Mouse (Mus musculus): ENCODE results near the gene Khnyn.

DNA sequence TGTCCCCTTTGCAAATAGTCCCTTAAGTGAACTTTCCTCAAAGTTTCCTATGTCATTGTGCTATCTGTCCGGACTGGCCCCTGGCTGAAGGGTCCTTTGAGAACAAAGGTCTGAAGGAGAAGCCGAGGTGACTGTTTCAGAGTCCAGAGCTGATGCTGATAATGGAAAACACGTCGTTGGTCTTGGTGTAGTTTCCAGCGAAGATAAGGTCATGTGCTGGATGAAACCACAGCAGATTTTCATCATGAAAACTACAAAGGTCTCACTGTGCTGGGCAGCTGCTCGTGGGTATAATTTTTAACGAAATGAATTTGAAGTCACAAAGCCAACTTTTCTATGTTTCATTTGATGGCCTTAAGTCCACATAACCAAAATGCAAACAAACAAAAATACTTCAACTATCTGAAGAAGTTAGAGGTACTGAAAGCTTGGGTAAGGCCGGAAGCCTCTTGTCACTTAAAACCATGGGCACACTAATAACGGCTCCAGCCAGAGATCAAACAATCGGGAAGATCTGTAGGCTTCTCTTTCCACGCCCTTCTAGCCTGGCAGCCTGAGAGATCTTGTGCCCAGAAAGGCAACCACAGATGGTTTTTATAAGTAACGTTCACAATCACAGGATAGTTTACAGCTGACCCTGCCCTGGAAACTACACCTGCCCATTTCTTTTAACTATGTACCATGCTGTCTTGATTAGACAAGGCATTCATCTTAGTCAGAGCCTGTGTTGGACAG lies 44.7 kb downstream of the Khnyn start:
- TF ChIP-seq POLR2A (IDR thresholded peaks at IDR 0.05; ENCODE audit: insufficient read depth, low read length) (no peak), CTCF (IDR thresholded peaks at IDR 0.05; ENCODE audit: low read depth, low read length) (no peak)

All from ES-Bruce4 (cell line).